Comparison of ENCODE assay signal across 25 mouse cellular contexts in genomic region chr2:174340229-174340892, GRCm38 (mm10). TPM values are rescaled to one million over a fixed set of nuclear protein-coding genes. Genes with fewer than 3 reads are reported as not detected.
DNase-seq lines count a peak whose midpoint lies in the region; ATAC-seq and TF ChIP-seq lines count a peak whose summit lies in the region.
"Had no signal": no experiment of that assay in that cellular context is flagged by ENCODE, and none has a peak within 500 bp of the region (broad histone marks: within the 10 kb centered on the region; RNA-seq: fewer than 3 reads in every experiment).

No protein-coding gene starts in this region.

- H3K27me3 ChIP-seq in forebrain, embryonic 12.5 days, result no peaks in the 10 kb centered on the region
- no peaks in the 10 kb centered on the region for H3K27me3 ChIP-seq in forebrain, embryonic 16.5 days (replicated peaks; ENCODE audit: control insufficient read depth, insufficient read depth, low read length)
- no peaks in the 10 kb centered on the region for H3K27me3 ChIP-seq in kidney, embryonic 15.5 days
- H3K27me3 ChIP-seq in spleen, adult 2 months (ENCODE audit: control insufficient read depth, insufficient read depth, low read length), result no peaks in the 10 kb centered on the region
- H3K27me3 ChIP-seq: forebrain, embryonic 13.5 days; intestine, embryonic 15.5 days; limb, embryonic 13.5 days; liver, embryonic 13.5 days had no signal

- no peak for TF ChIP-seq POLR2A in spleen, adult 2 months (IDR thresholded peaks at IDR 0.05; ENCODE audit: low read depth, low read length)

- H3K36me3 ChIP-seq in forebrain, embryonic 12.5 days (replicated peaks), result peaks cover 21% of the 10 kb centered on the region
- peaks cover 6% of the 10 kb centered on the region for H3K36me3 ChIP-seq in forebrain, embryonic 16.5 days (ENCODE audit: control insufficient read depth, insufficient read depth)
- peaks cover 55% of the 10 kb centered on the region for H3K36me3 ChIP-seq in kidney, embryonic 15.5 days
- peaks cover 13% of the 10 kb centered on the region for H3K36me3 ChIP-seq in spleen, adult 2 months (ENCODE audit: control insufficient read depth, insufficient read depth, low read length)

- H3K9me3 ChIP-seq in forebrain, embryonic 12.5 days, result no peaks in the 10 kb centered on the region
- H3K9me3 ChIP-seq in forebrain, embryonic 16.5 days (ENCODE audit: control insufficient read depth, low read length), result no peaks in the 10 kb centered on the region
- no peaks in the 10 kb centered on the region for H3K9me3 ChIP-seq in kidney, embryonic 15.5 days (replicated peaks)
- H3K9me3 ChIP-seq: forebrain, embryonic 13.5 days; intestine, embryonic 15.5 days; limb, embryonic 13.5 days; liver, embryonic 13.5 days had no signal

- no peak overlapping the region for H3K4me2 ChIP-seq in forebrain, embryonic 12.5 days
- H3K4me2 ChIP-seq in forebrain, embryonic 16.5 days (ENCODE audit: low read length), result no peak overlapping the region
- no peak overlapping the region for H3K4me2 ChIP-seq in kidney, embryonic 15.5 days
- H3K4me2 ChIP-seq: forebrain, embryonic 13.5 days; intestine, embryonic 15.5 days; limb, embryonic 13.5 days; liver, embryonic 13.5 days had no signal

- TF ChIP-seq CTCF in spleen, adult 2 months (IDR thresholded peaks at IDR 0.05; ENCODE audit: extremely low read depth, insufficient read depth, insufficient read length, insufficient replicate concordance), result no peak

- no peak for ATAC-seq in forebrain, embryonic 12.5 days (ENCODE audit: low FRiP score)
- no peak for ATAC-seq in forebrain, embryonic 16.5 days
- no peak for ATAC-seq in kidney, embryonic 15.5 days (replicated peaks; ENCODE audit: low FRiP score)
- ATAC-seq: hindbrain, embryonic 16.5 days; intestine, embryonic 15.5 days had no signal

- 0 out of 2 replicates have a peak overlapping the region, but pooled peaks have one; percentile 13 for H3K27ac ChIP-seq in forebrain, embryonic 12.5 days
- no peak overlapping the region for H3K27ac ChIP-seq in forebrain, embryonic 16.5 days (ENCODE audit: low read length)
- H3K27ac ChIP-seq in kidney, embryonic 15.5 days, result peak overlapping the region; percentile 14; the same call in 1 of the 2 replicates
- H3K27ac ChIP-seq in spleen, adult 2 months (ENCODE audit: insufficient read depth, low read length), result 0 out of 2 replicates have a peak overlapping the region, but pooled peaks have one; percentile 18
- H3K27ac ChIP-seq: forebrain, embryonic 13.5 days; intestine, embryonic 15.5 days; limb, embryonic 13.5 days; liver, embryonic 13.5 days had no signal

- intact Hi-C loops in heart, postnatal 10 days (cut with DNase I), result no loop called here
- intact Hi-C loops in heart, postnatal 25 days (cut with DNase I), result no loop called here

- DNase-seq in heart, postnatal 10 days, result peak; percentile 1 to 11
- DNase-seq in heart, postnatal 25 days (ENCODE audit: low spot score), result no peak
- no peak for DNase-seq in kidney, postnatal 4 days
- DNase-seq in spleen, adult 2 months (ENCODE audit: low read depth in 1 of 2, low spot score in 2 of 2), result no peak
- no peak for DNase-seq in spleen, adult 12 weeks (ENCODE audit: low spot score)
- DNase-seq: adrenal gland, postnatal 25 days; cerebellum, adult 11 months; cerebellum, adult 9-11 months; kidney, postnatal 36 days; liver, embryonic 13.5 days; lung, adult 2 months; lung, postnatal 14 days; right cerebral cortex, adult 18-20 months; right cerebral cortex, postnatal 4 days; thymus, adult 2 months; thymus, postnatal 4 days had no signal

- H3K4me1 ChIP-seq in forebrain, embryonic 12.5 days, result peaks cover 45% of the 10 kb centered on the region
- peaks cover 46% of the 10 kb centered on the region for H3K4me1 ChIP-seq in forebrain, embryonic 16.5 days (replicated peaks; ENCODE audit: control insufficient read depth, insufficient read depth, low read length)
- peaks cover 90% of the 10 kb centered on the region for H3K4me1 ChIP-seq in kidney, embryonic 15.5 days
- H3K4me1 ChIP-seq in spleen, adult 2 months (ENCODE audit: control insufficient read depth, insufficient read depth, insufficient read length), result peaks cover 32% of the 10 kb centered on the region

- 92% methylated on average over 3 of the region's 3 CpGs for WGBS in forebrain, embryonic 12.5 days
- 93% methylated on average over 3 of the region's 3 CpGs for WGBS in forebrain, embryonic 16.5 days
- WGBS in kidney, embryonic 15.5 days, result 78% methylated on average over 3 of the region's 3 CpGs
- 94% methylated on average over 3 of the region's 3 CpGs for WGBS in spleen, adult 2 months

- no peak overlapping the region for H3K4me3 ChIP-seq in forebrain, embryonic 12.5 days (replicated peaks)
- no peak overlapping the region for H3K4me3 ChIP-seq in forebrain, embryonic 16.5 days (replicated peaks; ENCODE audit: low read length)
- no peak overlapping the region for H3K4me3 ChIP-seq in kidney, embryonic 15.5 days (replicated peaks)
- no peak overlapping the region for H3K4me3 ChIP-seq in spleen, adult 2 months (ENCODE audit: extremely low read depth, insufficient read depth, insufficient read length)
- H3K4me3 ChIP-seq: erythroblast, embryonic 14.5 days; forebrain, embryonic 13.5 days; intestine, embryonic 15.5 days; limb, embryonic 13.5 days; liver, embryonic 13.5 days; myocyte had no signal

- H3K9ac ChIP-seq in forebrain, embryonic 12.5 days, result no peak overlapping the region
- no peak overlapping the region for H3K9ac ChIP-seq in forebrain, embryonic 16.5 days (replicated peaks; ENCODE audit: low read depth, low read length)
- H3K9ac ChIP-seq in kidney, embryonic 15.5 days, result no peak overlapping the region
- H3K9ac ChIP-seq: forebrain, embryonic 13.5 days; intestine, embryonic 15.5 days; limb, embryonic 13.5 days; liver, embryonic 13.5 days had no signal

RNA-seq across cellular contexts. Expression of gene Gm20721, which starts 6.2 kb away (rescaled TPM):
- 7.1 and 7.5 TPM in 2 replicates for polyA plus RNA-seq in forebrain, embryonic 12.5 days (2016; fragmentation: Nextera tagmentation; extraction: Ambion mirVana)
- polyA plus RNA-seq in forebrain, embryonic 16.5 days (2015; fragmentation: Nextera tagmentation; extraction: Ambion mirVana), result 11.4 and 13.5 TPM in 2 replicates
- total RNA-seq in heart, postnatal 10 days (2021), result 1 to 10 TPM; 2.4 to 2.8 TPM
- total RNA-seq in heart, postnatal 25 days (2021), result 1 to 10 TPM; 1.6 to 2.2 TPM
- polyA plus RNA-seq in kidney, embryonic 15.5 days (2015; fragmentation: Nextera tagmentation; extraction: Ambion mirVana), result 13.1 and 15.7 TPM in 2 replicates
- 0.09 and 0.16 TPM in 2 replicates for polyA plus RNA-seq in spleen, adult 2 months (2012; rRNA removed)
- polyA plus RNA-seq: lung, adult 2 months had no signal

RNA-seq across cellular contexts. Expression of gene Gnas, which starts 56.2 kb away (rescaled TPM):
- polyA plus RNA-seq in forebrain, embryonic 12.5 days (2016; fragmentation: Nextera tagmentation; extraction: Ambion mirVana), result 1,283 and 1,309 TPM in 2 replicates
- polyA plus RNA-seq in forebrain, embryonic 16.5 days (2015; fragmentation: Nextera tagmentation; extraction: Ambion mirVana), result 1,187 and 1,213 TPM in 2 replicates
- total RNA-seq in heart, postnatal 10 days (2021), result 1,000 to 10,000 TPM; 1,834 to 2,103 TPM
- total RNA-seq in heart, postnatal 25 days (2021), result 1,000 to 10,000 TPM; 1,170 to 1,213 TPM
- 1,546 and 1,642 TPM in 2 replicates for polyA plus RNA-seq in kidney, embryonic 15.5 days (2015; fragmentation: Nextera tagmentation; extraction: Ambion mirVana)
- 515 and 602 TPM in 2 replicates for polyA plus RNA-seq in spleen, adult 2 months (2012; rRNA removed)

Comparison
In these comparisons a context has a peak if more than half of its experiments do, and no peak if none do; other contexts are left out.
1. DNase-seq: peak in heart, postnatal 10 days (2 of 2); none in heart, postnatal 25 days (single experiment), kidney, postnatal 4 days (0 of 2), spleen, adult 2 months (0 of 2) and spleen, adult 12 weeks (single experiment).